Mouse (Mus musculus): Measurements from ENCODE around the gene Hcfc2. TPM values are rescaled to one million over a fixed set of nuclear protein-coding genes. Genes with fewer than 3 reads are reported as not detected.

Hcfc2 gene
- polyA plus RNA-seq, 1 experiment from 2014 or later = 26.3 TPM

- no peak for ATAC-seq (replicated peaks; ENCODE audit: low FRiP score, low TSS enrichment, low read depth)
- Histone ChIP-seq H3K9ac (ENCODE audit: low read length) (no peak overlapping the region), H3K4me2 (ENCODE audit: low read length) (no peak overlapping the region), H3K27ac (ENCODE audit: low read depth) (no peak overlapping the region), H3K4me3 (ENCODE audit: low read depth, low read length) (no peak overlapping the region), H3K4me1 (replicated peaks; ENCODE audit: control insufficient read depth, insufficient read depth, low read length) (no peaks in the 10 kb centered on the region), H3K27me3 (replicated peaks; ENCODE audit: control insufficient read depth, insufficient read depth, low read length) (no peaks in the 10 kb centered on the region), H3K36me3 (ENCODE audit: control insufficient read depth, insufficient read depth, low read length) (no peaks in the 10 kb centered on the region), H3K9me3 (ENCODE audit: control insufficient read depth, low read length) (no peaks in the 10 kb centered on the region)
- DNase-seq (ENCODE audit: low spot score) = no peak
Measured at GRCm38 (mm10) chr10:82789181-82789580, 93.2 kb downstream of the Hcfc2 start.

DNA sequence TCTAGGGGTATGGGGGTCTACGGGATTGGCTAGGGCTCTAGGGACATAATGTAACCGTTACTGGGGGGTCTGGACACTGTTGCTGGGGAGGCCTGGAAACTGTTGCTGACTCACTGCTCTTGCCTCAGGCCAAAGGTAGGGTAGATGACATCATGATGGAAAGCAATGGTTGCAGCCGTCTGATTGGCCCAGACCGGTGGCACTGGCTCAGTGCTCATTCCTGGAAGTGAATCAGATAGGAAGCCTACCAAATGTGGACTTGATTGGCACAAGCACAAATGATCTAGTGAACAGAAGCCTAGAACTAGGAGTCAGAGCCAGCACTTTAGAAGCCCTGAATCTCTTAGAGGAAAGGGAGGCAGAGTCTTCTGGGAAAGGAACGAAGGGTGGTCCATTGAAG, 94.5 kb downstream of the Hcfc2 start:
- Histone ChIP-seq H3K4me2 (ENCODE audit: low read length) (no peak overlapping the region), H3K4me1 (replicated peaks; ENCODE audit: control insufficient read depth, insufficient read depth, low read length) (0 out of 2 replicates have a peak, but pooled peaks cover 4% of the 10 kb centered on the region), H3K27ac (ENCODE audit: low read depth) (no peak overlapping the region), H3K36me3 (ENCODE audit: control insufficient read depth, insufficient read depth, low read length) (no peaks in the 10 kb centered on the region), H3K9me3 (ENCODE audit: control insufficient read depth, low read length) (no peaks in the 10 kb centered on the region), H3K9ac (ENCODE audit: low read length) (no peak overlapping the region), H3K4me3 (ENCODE audit: low read depth, low read length) (no peak overlapping the region), H3K27me3 (replicated peaks; ENCODE audit: control insufficient read depth, insufficient read depth, low read length) (no peaks in the 10 kb centered on the region)
- DNase-seq (ENCODE audit: low spot score) (no peak), ATAC-seq (replicated peaks; ENCODE audit: low FRiP score, low TSS enrichment, low read depth) (no peak)
- 91% methylated on average over 5 of the region's 5 CpGs for WGBS

GRCm38 (mm10) chr10:82791713-82792112, 95.8 kb downstream of the Hcfc2 start:
- H3K9ac ChIP-seq (ENCODE audit: low read length) = no peak overlapping the region
- H3K27ac ChIP-seq (ENCODE audit: low read depth) = no peak overlapping the region
- no peaks in the 10 kb centered on the region for H3K36me3 ChIP-seq (ENCODE audit: control insufficient read depth, insufficient read depth, low read length)
- no peaks in the 10 kb centered on the region for H3K9me3 ChIP-seq (ENCODE audit: control insufficient read depth, low read length)
- ATAC-seq (replicated peaks; ENCODE audit: low FRiP score, low TSS enrichment, low read depth) (no peak), DNase-seq (ENCODE audit: low spot score) (no peak)
- H3K4me2 ChIP-seq (ENCODE audit: low read length) = no peak overlapping the region
- H3K27me3 ChIP-seq (replicated peaks; ENCODE audit: control insufficient read depth, insufficient read depth, low read length) = no peaks in the 10 kb centered on the region
- 87% methylated on average over 3 of the region's 3 CpGs for WGBS
- no peak overlapping the region for H3K4me3 ChIP-seq (ENCODE audit: low read depth, low read length)
- H3K4me1 ChIP-seq (replicated peaks; ENCODE audit: control insufficient read depth, insufficient read depth, low read length) = 0 out of 2 replicates have a peak, but pooled peaks cover 10% of the 10 kb centered on the region

Other genes with a start within 250 kb of the Hcfc2 start
- gene Gm1553, start 203.5 kb upstream of the Hcfc2 start, polyA plus RNA-seq (2014; fragmentation: Nextera tagmentation; extraction: Ambion mirVana) = not detected in 2 replicates
- 65.8 and 67.6 TPM in 2 replicates for gene 1190007I07Rik, start 72.9 kb upstream of the Hcfc2 start, polyA plus RNA-seq (2014; fragmentation: Nextera tagmentation; extraction: Ambion mirVana)
- gene Tdg, start 66.3 kb upstream of the Hcfc2 start, polyA plus RNA-seq (2014; fragmentation: Nextera tagmentation; extraction: Ambion mirVana) = 152 and 162 TPM in 2 replicates
- 5.3 and 7.5 TPM in 2 replicates for gene Glt8d2, start 5.5 kb upstream of the Hcfc2 start, polyA plus RNA-seq (2014; fragmentation: Nextera tagmentation; extraction: Ambion mirVana)
- 42.8 and 42.9 TPM in 2 replicates for gene Nfyb, start 68.0 kb downstream of the Hcfc2 start, polyA plus RNA-seq (2014; fragmentation: Nextera tagmentation; extraction: Ambion mirVana)
- gene Txnrd1, start 137.8 kb downstream of the Hcfc2 start, polyA plus RNA-seq (2014; fragmentation: Nextera tagmentation; extraction: Ambion mirVana) = 124 and 128 TPM in 2 replicates
- gene Eid3, start 170.5 kb downstream of the Hcfc2 start, polyA plus RNA-seq (2014; fragmentation: Nextera tagmentation; extraction: Ambion mirVana) = 0.31 and 0.63 TPM in 2 replicates